Mouse (Mus musculus) heart, embryonic 16.5 days (tissue): ENCODE data around the gene Zfp672. TPM values are rescaled to one million over a fixed set of nuclear protein-coding genes. Genes with fewer than 3 reads are reported as not detected.
"Not testable (repeated sequence)": the region's sequence is repeated elsewhere in the genome, so short reads cannot be mapped to it uniquely, and the experiment has no call there.

ENCODE experiments used
- ATAC-seq: fragments of 200-750 bp; cut with Nextera tagmentation; replicated peaks from 2 replicates; pipeline ENCODE4 v1.8.0; 2017; ENCODE audit warnings: moderate number of reproducible peaks; ENCODE audit not compliant: insufficient read depth, low FRiP score; ENCODE audit errors: extremely low read depth
- H3K27ac ChIP-seq: fragments of 300-500 bp; sonication (generic); 2 replicates; pipeline ENCODE4 v1.5.1; 2014; ENCODE audit warnings: mild to moderate bottlenecking, low read length, control low read depth, moderate library complexity
- H3K27me3 ChIP-seq: fragments of 300-500 bp; sonication (generic); 2 replicates; pipeline ENCODE4 v1.6.1; 2014; ENCODE audit warnings: low read length, mixed read lengths; ENCODE audit not compliant: control insufficient read depth, insufficient read depth
- H3K36me3 ChIP-seq: fragments of 300-500 bp; sonication (generic); 2 replicates; pipeline ENCODE4 v1.6.1; 2014; ENCODE audit not compliant: control insufficient read depth, insufficient read depth
- H3K4me1 ChIP-seq: fragments of 300-500 bp; sonication (generic); 2 replicates; pipeline ENCODE4 v1.6.1; 2014; ENCODE audit warnings: low read length, mixed read lengths; ENCODE audit not compliant: control insufficient read depth, insufficient read depth
- H3K4me2 ChIP-seq: fragments of 300-500 bp; sonication (generic); 2 replicates; pipeline ENCODE4 v1.6.1; 2014; ENCODE audit warnings: low read depth, mild to moderate bottlenecking, control low read depth, low read length
- H3K4me3 ChIP-seq: fragments of 300-500 bp; sonication (generic); 2 replicates; pipeline ENCODE4 v1.5.1; 2014; ENCODE audit warnings: mild to moderate bottlenecking, control low read depth, low read length
- H3K9ac ChIP-seq: fragments of 300-500 bp; sonication (generic); 2 replicates; pipeline ENCODE4 v1.6.1; 2014; ENCODE audit warnings: low read length, control low read depth
- H3K9me3 ChIP-seq: fragments of 300-500 bp; sonication (generic); replicated peaks from 2 replicates; pipeline ENCODE4 v1.6.1; 2016; ENCODE audit warnings: low read length; ENCODE audit not compliant: control insufficient read depth
- WGBS: fragments of 180-500 bp; shearing (Covaris S2); extraction: QIAGEN DNeasy Blood & Tissue Kit; methylation state at CpG from one replicate; pipeline ENCODE4 v1.1.7; 2014; 5-methylcytosine and 5-hydroxymethylcytosine counted together
- polyA plus RNA-seq: library from polyadenylated mRNA; unstranded; fragments of >200 nt; fragmentation: Nextera tagmentation; extraction: Ambion mirVana; gene quantifications from 2 replicates; pipeline ENCODE4 v1.2.1, GENCODE M21; 2015

The Zfp672 gene
- polyA plus RNA-seq, 1 experiment from 2014 or later = 38.8 TPM

- Histone ChIP-seq H3K27me3 (no peaks in the 10 kb centered on the region), H3K36me3 (peaks cover 29% of the 10 kb centered on the region), H3K4me2 (no peak overlapping the region), H3K9ac (no peak overlapping the region), H3K4me1 (peaks cover 3% of the 10 kb centered on the region; the same call in 1 of the 2 replicates), H3K4me3 (no peak overlapping the region), H3K9me3 (0 out of 2 replicates have a peak, but pooled peaks cover 4% of the 10 kb centered on the region), H3K27ac (no peak overlapping the region)
- ATAC-seq = no peak
- 82% methylated on average over 17 of the region's 17 CpGs for WGBS
Measured at GRCm38 (mm10) chr11:58316344-58316743, 13.8 kb downstream of the Zfp672 start.

- no peak overlapping the region for H3K27ac ChIP-seq
- H3K4me3 ChIP-seq = no peak overlapping the region
- WGBS = 90% methylated on average over 5 of the region's 5 CpGs
- H3K27me3 ChIP-seq = no peaks in the 10 kb centered on the region
- no peak for ATAC-seq
- no peak overlapping the region for H3K4me2 ChIP-seq
- H3K9ac ChIP-seq = no peak overlapping the region
- no peaks in the 10 kb centered on the region for H3K4me1 ChIP-seq
- H3K9me3 ChIP-seq = 0 out of 2 replicates have a peak, but pooled peaks cover 4% of the 10 kb centered on the region
- H3K36me3 ChIP-seq = peaks cover 29% of the 10 kb centered on the region
Measured at GRCm38 (mm10) chr11:58315536-58316168, 14.5 kb downstream of the Zfp672 start.

- H3K36me3 ChIP-seq = peaks cover 22% of the 10 kb centered on the region
- no peak for ATAC-seq
- H3K27ac ChIP-seq = no peak overlapping the region
- no peaks in the 10 kb centered on the region for H3K4me1 ChIP-seq
- H3K4me3 ChIP-seq = no peak overlapping the region
- H3K27me3 ChIP-seq = no peaks in the 10 kb centered on the region
- H3K9me3 ChIP-seq = 0 out of 2 replicates have a peak, but pooled peaks cover 4% of the 10 kb centered on the region
- H3K4me2 ChIP-seq = no peak overlapping the region
- no peak overlapping the region for H3K9ac ChIP-seq
- WGBS = 73% methylated on average over 6 of the region's 6 CpGs
Measured at GRCm38 (mm10) chr11:58314069-58314468, 16.1 kb downstream of the Zfp672 start.

GRCm38 (mm10) chr11:58308661-58309060 lies 21.5 kb downstream of the Zfp672 start:
- Histone ChIP-seq H3K9me3 (no peaks in the 10 kb centered on the region), H3K27me3 (no peaks in the 10 kb centered on the region), H3K9ac (no peak overlapping the region), H3K4me2 (no peak overlapping the region), H3K27ac (no peak overlapping the region), H3K4me3 (no peak overlapping the region), H3K4me1 (peaks cover 11% of the 10 kb centered on the region), H3K36me3 (no peaks in the 10 kb centered on the region)
- 96% methylated on average over 9 of the region's 9 CpGs for WGBS
- no peak for ATAC-seq

GRCm38 (mm10) chr11:58307411-58308080 lies 22.6 kb downstream of the Zfp672 start:
- peak overlapping the region; percentile 39 for H3K27ac ChIP-seq
- H3K27me3 ChIP-seq = no peaks in the 10 kb centered on the region
- WGBS = under 1% methylated on average over 42 of the region's 42 CpGs
- peak overlapping the region; percentile 82 for H3K9ac ChIP-seq
- H3K4me2 ChIP-seq = peak overlapping the region; percentile 99
- peak; percentile 28; the same call in 1 of the 2 replicates for ATAC-seq
- H3K4me1 ChIP-seq = peaks cover 14% of the 10 kb centered on the region
- no peaks in the 10 kb centered on the region for H3K36me3 ChIP-seq
- peak overlapping the region; percentile 69 for H3K4me3 ChIP-seq
- no peaks in the 10 kb centered on the region for H3K9me3 ChIP-seq

- WGBS = under 1% methylated on average over 34 of the region's 34 CpGs
- peak; percentile 55 for ATAC-seq
- no peaks in the 10 kb centered on the region for H3K9me3 ChIP-seq
- no peaks in the 10 kb centered on the region for H3K36me3 ChIP-seq
- H3K4me1 ChIP-seq = peaks cover 14% of the 10 kb centered on the region
- H3K4me3 ChIP-seq = peak within 1 kb of the TSS; percentile 69
- no peaks in the 10 kb centered on the region for H3K27me3 ChIP-seq
- peak within 1 kb of the TSS; percentile 82 for H3K9ac ChIP-seq
- H3K27ac ChIP-seq = peak within 1 kb of the TSS; percentile 39
- peak within 1 kb of the TSS; percentile 99 for H3K4me2 ChIP-seq
Measured at GRCm38 (mm10) chr11:58306860-58307308, 23.3 kb downstream of the Zfp672 start, which contains the start of gene Zfp692. TSS of gene Zfp692 (plus strand) at chr11:58307069.

GRCm38 (mm10) chr11:58305299-58305698 lies 24.8 kb downstream of the Zfp672 start:
- not testable (repeated sequence) for H3K36me3 ChIP-seq, H3K4me2 ChIP-seq, H3K27ac ChIP-seq, H3K9ac ChIP-seq, H3K4me3 ChIP-seq, ATAC-seq, H3K27me3 ChIP-seq, H3K9me3 ChIP-seq
- 88% methylated on average over 8 of the region's 8 CpGs for WGBS
- H3K4me1 ChIP-seq = peaks cover 18% of the 10 kb centered on the region

GRCm38 (mm10) chr11:58303594-58303993 lies 26.5 kb downstream of the Zfp672 start:
- H3K9ac ChIP-seq = peak overlapping the region; percentile 29
- peak overlapping the region; percentile 49 for H3K4me2 ChIP-seq
- H3K9me3 ChIP-seq = no peaks in the 10 kb centered on the region
- no peaks in the 10 kb centered on the region for H3K36me3 ChIP-seq
- H3K27ac ChIP-seq = no peak overlapping the region
- H3K4me1 ChIP-seq = peaks cover 18% of the 10 kb centered on the region
- WGBS = 45% methylated on average over 7 of the region's 7 CpGs
- no peak for ATAC-seq
- no peak overlapping the region for H3K4me3 ChIP-seq
- H3K27me3 ChIP-seq = no peaks in the 10 kb centered on the region
